Mouse (Mus musculus): ENCODE measurements around the gene Inf2.

The Inf2 gene

DNA sequence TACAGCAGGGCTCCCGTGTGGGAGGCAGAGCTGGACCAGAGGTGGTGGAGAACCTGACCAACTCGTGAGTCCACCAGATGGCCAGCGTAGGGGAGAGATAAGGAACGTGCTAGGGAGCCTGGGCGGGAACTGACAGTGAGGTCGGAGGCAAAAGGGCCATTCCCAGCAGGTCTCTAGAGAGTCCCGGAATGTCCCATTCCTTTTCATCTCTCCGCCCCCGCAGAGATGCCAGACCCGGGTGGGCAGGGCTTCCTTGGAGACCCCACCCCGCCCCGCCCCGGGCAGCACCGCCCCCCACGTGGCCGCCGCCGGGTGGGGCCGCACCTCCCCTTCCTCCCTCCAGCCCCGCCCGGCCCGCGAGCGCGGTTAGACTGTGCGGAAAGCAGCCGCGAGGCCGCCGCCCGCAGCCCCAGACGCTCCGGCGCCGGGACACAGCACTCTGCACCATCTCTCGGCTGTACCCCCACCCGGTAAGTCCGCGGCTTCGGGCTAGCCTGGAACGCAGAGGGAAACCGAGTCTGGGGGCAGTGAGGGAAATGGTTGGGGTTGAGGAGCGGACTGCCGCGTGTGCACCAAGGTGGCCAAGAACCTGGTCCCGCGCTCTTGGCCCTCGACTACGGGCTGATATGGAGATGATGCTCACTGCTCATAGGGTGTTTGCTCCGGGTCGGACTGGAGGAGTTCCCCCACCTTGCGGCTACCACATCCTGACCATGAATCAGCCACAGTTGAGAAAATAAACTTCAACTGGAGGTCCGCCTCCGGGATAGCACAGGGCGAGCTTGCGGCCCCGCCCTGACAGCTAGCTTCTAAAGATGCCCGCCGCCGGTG, at the start of gene Inf2:
TSS of gene Inf2 (plus strand) at position 359 of the 831 bp plus-strand sequence.
- DNase-seq (ENCODE audit: inconsistent ontology term) = peak; percentile 98

DNA sequence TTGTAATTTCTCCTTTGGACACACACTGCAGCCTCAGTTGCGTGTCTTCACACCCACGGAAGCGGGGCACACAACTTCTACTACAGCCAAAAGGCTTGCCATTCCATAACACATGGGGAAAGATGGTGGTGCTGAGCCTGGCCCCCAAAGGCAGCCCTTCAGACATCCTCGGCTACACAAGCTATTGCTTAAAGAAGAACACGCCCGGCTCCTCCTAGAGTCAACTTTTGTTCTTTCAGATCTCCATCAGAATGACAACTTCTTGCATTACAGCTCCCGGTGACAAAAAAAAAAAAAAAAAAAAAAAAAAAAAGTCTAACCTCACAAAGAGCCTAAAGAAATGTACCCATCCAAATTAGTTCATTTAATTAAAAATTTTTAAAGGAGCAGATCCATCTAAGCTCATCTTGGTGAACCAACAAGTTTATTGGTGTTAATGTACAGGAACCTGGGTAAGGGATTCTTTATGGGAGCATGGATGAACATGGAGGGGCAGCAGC, 49.1 kb upstream of the Inf2 start:
- DNase-seq (ENCODE audit: inconsistent ontology term) = no peak

DNA sequence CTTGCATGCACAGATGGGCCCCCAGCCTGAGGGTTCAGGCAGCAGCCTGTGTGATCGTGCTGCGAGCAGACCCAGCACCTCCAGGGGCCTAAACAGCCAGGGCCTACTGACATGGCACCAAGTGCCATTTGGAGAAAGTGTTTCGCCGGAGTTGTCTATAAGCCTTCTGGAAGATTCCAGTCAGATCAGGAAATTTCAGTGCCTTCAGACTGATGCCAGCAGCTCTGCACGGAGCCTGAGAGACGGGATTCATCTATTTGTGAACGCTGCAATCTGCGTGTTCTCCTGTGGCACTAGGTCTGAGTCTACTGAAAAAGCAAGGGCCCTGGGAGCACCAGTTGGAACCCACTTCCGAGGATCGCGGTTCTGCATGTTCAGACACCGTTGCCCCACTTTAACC, 48.3 kb upstream of the Inf2 start:
- no peak for DNase-seq (ENCODE audit: inconsistent ontology term)

DNA sequence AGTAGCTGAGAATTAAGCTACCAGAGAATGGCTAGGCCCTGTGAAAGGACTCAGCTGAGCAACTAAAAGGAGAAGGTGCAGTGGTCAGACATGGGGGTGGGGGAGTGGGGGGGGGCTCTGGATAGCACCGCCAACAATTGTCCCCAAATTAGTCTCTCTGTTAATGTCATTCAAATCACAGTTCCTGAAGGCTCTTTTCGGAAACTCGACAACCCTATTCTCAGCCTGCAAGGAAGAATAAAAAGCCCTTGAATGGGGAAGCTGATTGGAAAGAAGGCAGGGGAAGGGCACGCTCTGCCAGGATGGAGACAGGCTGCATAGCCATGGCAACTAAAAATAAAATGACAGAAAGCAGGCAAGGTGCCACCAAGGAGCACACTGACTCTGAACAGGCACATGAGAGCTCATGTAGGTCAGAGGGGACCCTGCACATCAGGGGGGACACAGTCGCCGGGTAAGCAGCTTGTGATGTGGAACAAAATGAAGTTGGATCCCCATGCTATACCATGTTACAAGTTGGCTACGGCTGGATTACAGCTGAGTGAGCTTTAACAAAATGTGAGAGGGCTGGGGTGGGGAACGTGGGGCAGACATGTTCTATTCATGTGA, 47.0 kb upstream of the Inf2 start:
- no peak for DNase-seq (ENCODE audit: inconsistent ontology term)

DNA sequence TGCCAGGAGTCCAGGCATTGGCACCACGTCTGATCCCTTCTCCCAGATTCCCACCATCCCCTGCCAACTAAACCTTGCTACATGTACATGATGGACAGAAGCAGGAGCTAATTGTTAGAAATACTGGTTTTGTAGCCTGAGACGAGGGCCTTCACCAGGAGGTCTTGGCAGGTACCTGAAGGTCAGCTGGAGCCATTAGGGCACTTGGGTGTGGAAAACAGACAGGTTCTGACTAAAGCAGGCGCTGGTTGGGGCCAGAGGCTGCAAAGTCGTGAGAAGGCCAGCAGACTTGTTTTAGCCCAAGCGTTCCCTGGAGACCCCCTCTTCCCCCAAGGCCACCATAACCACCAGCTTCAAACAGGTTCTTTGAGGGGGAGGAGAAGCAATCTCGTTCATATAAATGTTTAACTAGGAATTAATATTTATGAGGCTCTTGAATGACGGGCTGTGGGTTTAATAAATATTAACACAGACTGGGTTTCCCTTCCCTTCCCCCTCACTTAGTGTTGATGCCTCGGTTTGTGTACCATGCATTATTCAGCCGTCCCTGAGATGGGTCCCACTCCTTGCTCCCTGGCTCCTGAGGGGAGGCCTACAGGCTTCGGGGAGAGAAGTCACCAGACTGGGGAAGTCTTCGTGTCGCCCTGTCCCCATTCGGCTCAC, 46.2 kb upstream of the Inf2 start:
- no peak for DNase-seq (ENCODE audit: inconsistent ontology term)

DNA sequence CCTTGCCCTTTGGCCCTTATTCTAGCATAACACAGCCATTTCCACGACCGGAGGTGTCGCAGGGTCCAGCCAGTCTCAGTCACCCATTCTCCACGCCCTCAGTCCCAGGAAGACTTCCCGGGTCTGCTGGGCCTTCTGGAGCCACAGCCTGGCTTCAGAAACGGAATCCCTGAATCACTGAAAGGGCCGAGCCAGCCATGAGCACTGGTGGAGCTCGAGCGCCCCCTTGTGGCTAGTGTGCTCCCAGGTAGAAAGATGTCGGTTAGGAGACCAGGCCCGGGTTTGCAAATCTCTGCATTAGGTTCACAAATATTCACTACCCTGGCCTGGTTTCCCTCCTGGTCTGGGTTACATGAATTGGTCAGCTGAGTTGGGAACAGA, 45.7 kb upstream of the Inf2 start:
- DNase-seq (ENCODE audit: inconsistent ontology term) = peak; percentile 85

DNA sequence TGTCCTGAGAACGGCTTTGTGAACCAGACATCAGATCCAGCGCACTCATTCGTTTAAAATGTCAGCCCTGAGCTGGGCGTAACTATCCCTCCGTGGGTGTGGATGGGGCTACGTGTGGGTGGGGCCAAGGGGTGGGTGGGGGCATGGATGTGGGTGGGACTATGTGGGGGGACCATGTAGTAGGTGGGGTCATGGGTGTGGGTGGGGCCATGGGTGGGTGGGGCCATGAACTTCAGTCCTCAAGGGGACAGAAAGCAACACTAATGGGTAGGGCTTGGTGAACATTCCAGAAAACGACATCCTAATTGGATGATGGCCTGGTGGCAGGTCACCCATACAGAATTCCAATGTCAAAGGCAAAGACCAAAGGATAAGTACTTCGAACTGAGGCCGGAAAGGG, 44.6 kb upstream of the Inf2 start:
- no peak for DNase-seq (ENCODE audit: inconsistent ontology term)

DNA sequence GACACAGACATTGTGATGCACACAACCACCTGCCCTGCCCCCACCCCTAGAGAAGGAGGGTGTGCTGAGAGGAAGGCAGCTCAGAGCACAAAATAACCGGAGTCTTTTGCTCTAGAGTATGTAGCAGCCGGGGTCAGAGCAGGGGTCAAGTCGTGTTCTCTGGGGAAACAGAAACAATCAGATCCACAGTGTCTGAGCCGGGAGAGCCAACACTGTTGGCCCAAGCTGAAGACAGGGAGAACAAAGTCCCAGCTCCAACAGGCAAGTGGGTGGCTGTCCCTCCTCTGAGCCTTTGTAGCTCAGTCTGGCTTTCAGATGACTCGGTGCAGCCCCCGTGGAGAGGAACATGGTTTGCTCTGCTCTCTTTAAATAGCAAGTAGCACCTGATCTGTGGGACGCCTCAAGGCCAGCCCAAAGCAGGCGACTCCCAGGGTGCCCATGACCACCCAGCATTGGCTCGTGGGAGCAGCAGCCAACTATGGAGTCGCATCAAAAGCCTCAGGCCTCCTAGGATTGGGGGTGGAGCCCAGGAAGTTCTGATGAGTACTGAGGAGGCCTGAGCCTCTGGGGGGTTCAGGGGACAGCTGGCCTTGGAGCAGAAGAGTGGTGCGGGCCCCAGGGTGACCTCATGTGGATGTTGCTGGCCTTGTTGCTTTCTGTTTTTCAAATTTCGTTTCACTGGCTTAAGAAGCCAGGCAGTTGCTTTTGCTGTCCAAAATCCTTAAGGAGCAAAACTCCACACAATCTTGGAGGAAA, 43.5 kb upstream of the Inf2 start:
- peak; percentile 41 for DNase-seq (ENCODE audit: inconsistent ontology term)

DNA sequence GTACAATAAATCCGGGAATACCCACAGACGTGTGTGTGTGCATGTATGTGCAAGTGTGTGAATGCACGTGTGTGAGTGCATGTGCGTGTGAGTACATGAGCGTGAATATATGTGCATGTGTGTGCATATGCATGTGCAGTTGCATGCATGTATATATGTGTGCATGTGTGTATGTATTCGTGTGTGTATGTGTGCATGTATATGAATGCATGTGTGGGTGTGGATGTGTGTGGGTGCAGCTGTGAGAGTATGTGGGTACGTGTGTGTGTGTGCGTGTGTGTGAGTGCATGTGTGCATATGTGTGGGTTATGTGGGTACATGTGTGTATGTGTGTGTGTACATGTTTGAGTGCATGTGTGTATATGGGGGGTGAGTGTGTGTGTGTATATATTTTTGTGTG, 42.5 kb upstream of the Inf2 start:
- no peak for DNase-seq (ENCODE audit: inconsistent ontology term)

DNA sequence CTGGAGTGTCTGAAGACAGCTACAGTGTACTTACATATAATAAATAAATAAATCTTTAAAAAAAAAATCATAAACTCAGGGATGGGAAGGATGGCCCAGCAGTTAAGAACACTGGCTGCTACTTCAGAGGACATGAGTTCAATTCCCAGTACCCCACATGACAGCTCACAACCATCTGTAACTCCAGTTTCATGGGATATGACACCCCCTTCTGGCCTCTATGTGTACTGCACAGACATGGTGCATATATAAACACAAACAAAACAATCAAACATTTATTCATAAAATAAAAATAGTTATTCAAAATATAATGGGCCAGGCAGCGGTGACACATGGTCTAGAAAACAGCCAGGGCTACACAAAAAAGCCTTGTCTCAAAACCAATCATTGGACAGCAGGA, 39.3 kb upstream of the Inf2 start:
- DNase-seq (ENCODE audit: inconsistent ontology term) = no peak

DNA sequence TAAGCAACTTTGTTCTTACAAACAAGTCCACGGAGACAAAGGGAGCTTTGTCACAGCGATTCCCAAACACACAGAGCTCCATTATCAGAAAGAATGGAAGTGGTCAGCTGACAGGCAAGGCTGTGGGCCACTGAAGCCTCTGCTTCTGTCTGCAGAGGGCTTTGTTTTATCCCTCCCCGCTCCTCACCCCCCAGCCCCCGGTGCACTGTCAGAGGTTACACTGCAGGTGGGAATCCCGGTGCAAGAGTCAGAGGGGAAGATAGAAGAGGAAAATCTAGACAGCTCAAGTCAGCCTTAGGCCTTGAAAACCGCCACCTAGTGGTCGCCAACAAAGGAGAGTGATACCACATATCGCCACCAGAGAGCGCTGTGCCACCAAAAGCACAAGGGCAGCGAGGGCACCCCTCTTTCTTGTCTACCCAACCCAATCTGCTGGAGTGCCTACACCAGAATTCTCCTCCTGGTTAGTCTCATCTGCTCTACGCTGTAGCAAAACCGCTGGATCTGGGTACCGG, 36.7 kb upstream of the Inf2 start:
- DNase-seq (ENCODE audit: inconsistent ontology term) = peak; percentile 91

DNA sequence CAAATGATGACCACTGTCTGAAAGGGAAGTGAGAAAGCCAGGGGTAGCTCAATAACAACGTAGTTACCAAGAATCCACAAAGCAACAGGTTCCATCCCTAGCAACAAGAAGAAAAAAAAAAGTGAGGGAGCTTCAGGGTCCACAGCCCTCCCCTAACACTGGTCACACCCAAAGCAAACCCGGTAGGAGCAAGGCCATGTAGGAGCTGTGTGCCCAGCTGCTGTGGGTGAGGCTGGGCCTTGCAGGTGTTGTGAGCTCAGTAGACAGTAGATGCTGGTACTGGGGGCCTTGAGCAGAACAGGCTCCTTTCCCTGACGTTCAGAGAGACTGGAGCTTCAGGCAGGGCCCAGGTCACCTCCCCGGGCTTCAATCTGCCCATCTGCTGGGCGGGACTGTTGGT, 36.1 kb upstream of the Inf2 start:
- DNase-seq (ENCODE audit: inconsistent ontology term) = no peak

DNA sequence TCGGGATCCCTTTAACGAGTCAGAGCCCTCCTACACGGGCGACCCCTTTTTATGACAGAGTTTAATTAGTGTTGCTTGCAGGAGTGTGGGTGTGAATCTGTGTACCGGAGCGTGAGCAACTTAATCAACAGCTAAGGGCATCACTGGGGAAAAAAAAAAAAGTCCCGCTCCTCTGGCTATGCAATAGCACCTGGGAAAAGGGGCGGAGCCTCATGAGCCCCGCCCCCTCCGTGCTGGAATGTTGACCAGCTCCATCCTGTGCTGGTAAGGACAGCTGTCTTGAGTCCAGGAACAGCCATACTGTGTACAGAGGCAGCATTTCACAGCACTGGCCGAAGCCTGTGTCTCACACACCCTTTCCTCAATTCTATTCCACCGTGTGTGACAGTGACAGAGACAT, 33.7 kb upstream of the Inf2 start:
- no peak for DNase-seq (ENCODE audit: inconsistent ontology term)

DNA sequence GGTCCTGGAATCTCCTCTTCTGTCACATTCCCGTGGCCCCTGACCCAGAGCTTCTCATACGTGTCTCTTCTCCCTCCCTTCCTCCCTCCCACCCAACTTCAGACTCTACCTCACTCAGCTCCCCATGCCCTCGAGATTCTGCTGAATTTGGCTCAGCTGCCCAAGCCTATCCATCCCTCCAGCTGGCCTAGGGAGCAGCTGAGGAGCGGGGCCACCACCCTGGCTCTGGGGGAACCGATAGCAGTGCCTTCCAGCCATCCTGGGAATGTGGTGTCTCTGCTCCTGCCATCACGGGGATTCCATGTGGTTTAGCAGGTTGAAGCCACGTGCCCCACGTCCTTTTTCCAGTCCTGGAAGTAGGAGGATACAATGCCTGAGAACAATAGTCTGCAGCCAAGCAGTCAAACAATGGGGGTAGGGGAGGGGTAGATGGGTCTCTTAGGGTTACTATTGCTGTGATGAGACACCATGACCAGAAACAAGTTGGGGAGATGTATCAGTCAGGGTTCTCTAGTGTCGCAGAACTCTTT, 32.0 kb upstream of the Inf2 start:
- no peak for DNase-seq (ENCODE audit: inconsistent ontology term)

DNA sequence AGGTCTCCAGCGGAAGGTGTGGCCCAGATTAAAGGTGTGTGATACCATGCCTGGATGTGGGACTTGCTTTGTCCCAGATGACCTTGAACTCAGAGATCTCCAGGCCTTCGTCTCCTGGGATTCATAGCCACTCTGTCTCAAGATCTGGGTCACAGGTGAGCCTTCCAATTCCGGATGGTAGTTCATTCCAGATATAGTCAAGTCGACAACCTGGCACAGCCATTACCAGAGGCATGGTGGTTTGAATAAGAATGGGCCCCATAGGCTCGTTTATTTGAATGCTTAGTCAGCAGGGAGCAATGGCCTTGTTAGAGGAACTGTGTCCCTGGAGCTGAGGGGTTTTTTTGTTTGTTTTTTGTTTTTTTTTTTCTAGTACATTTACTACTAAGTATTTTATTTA, 31.4 kb upstream of the Inf2 start:
- no peak for DNase-seq (ENCODE audit: inconsistent ontology term)

DNA sequence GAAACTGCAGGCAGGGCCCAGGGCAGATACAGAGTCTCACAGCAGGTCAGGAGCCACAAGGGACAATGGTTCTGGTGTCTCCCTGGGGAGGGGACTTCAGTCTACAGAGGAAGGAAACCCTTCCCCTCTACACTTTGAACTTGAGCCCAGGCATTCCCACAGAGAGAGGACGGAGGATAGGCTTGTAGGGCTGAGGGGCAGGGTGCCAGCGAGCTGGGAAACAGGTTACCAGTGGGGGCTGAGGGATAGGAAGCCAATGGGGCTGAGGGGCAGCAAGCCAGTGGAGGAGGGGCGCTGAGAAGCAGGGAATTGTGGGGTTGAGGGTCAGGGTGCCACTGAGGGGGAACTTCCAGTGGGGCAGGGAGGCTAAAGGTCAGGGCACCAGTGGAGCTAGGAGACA, 29.4 kb upstream of the Inf2 start:
- DNase-seq (ENCODE audit: inconsistent ontology term) = no peak

DNA sequence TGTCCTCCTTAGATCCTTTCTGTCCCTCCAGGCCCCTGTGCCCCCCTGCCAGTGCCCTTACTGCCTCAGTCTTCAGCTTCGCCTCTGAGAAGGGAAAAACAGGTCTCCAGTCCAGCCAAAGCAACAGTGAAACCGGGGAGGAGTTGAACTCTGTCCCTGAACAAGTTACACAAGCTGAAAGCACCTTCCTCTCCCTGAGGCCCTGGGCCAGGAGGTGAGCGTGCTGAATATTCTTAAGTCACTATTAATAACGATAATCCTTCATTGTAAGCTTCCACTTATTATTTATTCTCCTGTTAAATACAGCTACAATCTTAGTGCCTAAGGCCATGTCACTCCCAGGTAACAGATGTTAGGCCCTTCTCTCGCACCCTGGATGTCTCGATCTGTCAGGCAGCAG, 28.9 kb upstream of the Inf2 start:
- no peak for DNase-seq (ENCODE audit: inconsistent ontology term)

DNA sequence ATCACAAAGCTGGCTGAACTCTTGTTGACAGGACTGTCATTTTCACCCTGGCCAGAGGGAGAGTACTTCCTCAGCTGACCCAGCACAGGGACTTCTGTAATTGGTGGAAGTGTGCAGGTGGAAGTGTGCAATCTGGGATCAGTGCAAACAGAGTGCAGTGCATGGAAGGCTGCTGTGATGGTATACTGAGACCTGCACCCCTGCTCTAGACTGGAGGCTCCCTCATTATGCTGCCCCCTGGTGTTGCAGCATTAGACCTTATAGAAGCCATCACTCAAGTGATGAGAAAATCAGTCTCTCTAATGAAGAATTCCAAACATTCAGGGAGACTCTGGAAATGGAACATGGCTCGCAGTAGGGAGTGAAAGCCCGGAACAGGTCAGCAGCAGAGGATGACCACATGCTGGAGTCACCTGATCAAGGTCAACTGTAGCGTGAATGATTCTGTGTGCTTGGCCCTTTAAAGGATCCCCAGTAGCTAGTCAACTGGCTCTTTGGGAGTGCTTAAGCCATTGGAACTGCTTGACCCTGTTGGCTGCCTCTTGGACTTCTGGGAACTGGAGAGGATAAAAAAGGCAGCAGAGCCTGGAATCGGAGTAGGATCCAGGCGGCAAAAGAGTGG, 28.3 kb upstream of the Inf2 start:
- peak; percentile 64 for DNase-seq (ENCODE audit: inconsistent ontology term)

DNA sequence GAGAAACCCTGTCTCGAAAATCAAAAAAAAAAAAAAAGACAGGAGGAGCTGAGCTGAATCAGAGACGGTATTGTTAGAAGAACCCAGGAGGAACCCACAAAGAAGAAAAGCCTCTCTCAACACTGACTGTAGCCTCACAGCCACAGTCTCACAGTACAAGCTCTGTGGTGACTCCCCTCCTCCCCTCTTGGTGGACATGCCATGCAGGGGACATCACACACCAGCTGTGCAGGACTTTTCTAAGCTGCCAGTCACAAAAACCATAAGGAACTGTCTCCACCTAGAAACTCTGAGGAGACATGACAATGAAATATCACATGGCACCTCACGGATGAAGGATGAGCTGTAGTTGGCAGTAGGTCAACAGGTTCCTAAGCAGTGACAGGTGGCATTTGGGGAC, 27.4 kb upstream of the Inf2 start:
- no peak for DNase-seq (ENCODE audit: inconsistent ontology term)

DNA sequence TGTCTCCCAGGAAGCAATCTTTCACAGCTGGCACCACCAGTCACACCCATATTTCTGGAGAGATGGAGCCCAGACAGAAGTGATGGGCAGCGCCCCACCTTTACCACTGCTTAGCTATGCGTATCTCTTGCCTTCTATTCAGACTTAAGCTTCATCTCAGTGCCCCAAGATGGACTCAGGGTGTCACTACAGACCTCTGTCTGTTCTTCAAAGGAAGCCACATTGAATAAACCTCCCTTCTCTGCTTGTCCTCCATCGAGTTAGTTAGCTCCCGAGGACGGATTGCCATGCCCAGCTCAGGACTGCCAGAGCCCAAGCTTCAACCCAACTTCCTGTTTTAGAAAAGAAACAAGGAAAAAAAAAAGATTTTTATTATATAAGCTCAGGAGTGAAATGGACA, 26.1 kb upstream of the Inf2 start:
- DNase-seq (ENCODE audit: inconsistent ontology term) = no peak

DNA sequence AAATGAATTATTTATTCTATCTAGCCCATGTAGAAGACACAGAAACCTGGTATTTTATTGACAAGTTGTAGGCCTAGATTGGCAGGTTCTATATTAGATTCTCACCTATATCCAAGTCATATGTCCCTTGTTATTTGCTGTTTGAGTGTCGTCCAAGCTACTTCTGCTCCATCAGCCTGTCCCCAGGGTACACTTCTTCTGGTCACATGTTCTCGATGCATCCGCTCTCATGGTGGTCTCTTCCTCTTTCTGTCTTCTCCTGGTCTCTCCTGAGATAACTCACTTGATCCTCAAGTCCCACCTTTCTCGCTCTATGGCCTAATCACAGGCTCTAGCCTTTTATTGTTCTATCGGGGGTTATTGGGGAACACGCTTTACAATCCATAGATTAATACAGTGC, 25.6 kb upstream of the Inf2 start:
- no peak for DNase-seq (ENCODE audit: inconsistent ontology term)

Measured in Muller cell, postnatal 12 days (primary cell).